Mouse (Mus musculus): ENCODE measurements at regions not wholly inside any gene's neighbourhood (a gene's known extent, or its start where the extent isn't known, plus 50 kb on each side); places are given as distances from the start of the nearest gene placed in this dataset.

GRCm38 (mm10) chr15:62712543-62713131 is 1132.3 kb downstream of the Gsdmc2 start:
- no peak for DNase-seq

GRCm38 (mm10) chr15:62712060-62712542 is 1132.9 kb downstream of the Gsdmc2 start:
- no peak for DNase-seq

DNA sequence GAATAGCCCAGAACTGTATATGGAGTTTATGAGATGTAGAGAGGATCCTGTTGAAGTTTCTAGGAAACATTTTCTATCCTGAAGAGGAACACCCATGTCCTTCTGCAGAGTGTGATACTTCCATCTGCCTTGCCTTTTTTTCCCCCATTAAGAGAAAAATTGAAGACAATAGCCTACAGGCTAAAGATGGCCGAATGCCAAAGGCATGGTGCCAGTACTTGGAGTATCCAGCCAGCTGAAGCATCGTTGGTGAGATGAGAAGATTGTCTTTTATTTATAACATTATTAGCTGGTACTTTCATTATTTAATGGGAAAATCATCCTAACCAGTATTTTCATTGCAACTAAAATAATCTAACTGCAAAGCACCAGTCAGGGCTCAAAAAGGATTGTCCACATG is 1135.4 kb downstream of the Gsdmc2 start:
- DNase-seq, result peak; percentile 78

GRCm38 (mm10) chr15:62698559-62698958 is 1146.4 kb downstream of the Gsdmc2 start:
- peak; percentile 95 for DNase-seq

DNA sequence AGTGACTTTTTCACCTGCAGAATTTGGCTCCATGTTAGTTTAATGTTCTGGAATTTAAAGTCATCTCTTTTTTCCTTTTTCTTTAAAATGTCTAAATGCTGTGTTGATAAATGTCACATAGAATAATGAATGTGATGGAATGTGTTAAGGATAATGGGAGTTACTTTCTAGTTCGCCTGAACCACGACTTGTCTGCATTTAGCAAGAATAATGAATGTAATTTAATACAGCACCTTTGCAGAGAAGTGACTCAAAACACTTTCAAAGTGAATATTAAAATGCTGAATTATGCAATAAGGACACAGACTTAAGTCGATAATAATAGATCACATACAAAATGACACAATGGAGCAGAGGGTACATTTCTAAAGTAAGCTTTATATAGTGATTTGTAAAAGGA is 1150.2 kb downstream of the Gsdmc2 start:
- DNase-seq, result no peak

DNA sequence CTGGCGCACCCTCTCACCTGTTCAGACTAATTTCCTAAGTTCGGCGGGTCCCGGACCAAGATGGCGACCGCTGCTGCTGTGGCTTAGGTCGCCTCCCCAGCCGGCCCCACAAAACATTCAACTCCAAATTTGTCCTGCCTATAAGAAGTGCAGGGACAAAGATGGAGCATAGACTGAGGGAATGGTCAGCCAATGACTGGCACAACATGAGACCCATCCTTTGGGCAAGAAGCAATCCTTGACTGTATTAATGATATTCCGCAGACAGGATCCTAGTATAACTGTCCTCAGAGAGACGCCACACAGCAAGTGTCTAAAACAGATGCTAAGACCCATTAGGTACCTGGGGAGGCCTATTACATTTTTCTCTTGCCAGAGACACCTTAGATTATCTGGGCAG is 1151.3 kb downstream of the Gsdmc2 start:
- peak; percentile 46 for DNase-seq

DNA sequence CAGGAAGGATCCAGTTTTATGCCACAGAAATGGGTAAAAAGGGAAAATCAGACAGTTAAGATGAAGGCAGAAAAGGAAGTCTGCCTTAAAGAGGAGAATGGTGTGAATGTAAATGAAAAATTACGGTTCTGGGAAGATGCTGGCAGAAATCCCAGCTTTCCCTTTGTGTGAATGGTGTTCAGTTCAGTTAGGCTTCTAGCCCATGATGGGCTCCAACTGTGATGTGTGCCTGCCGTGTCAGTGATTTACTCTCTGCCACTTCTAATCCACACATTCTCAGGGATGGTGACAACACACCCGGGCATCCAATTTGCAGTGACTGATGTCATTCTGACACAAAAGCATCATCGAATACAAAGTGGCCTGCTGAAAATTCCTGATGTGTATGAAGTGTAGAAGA is 1171.6 kb downstream of the Gsdmc2 start:
- DNase-seq, result peak; percentile 34

DNA sequence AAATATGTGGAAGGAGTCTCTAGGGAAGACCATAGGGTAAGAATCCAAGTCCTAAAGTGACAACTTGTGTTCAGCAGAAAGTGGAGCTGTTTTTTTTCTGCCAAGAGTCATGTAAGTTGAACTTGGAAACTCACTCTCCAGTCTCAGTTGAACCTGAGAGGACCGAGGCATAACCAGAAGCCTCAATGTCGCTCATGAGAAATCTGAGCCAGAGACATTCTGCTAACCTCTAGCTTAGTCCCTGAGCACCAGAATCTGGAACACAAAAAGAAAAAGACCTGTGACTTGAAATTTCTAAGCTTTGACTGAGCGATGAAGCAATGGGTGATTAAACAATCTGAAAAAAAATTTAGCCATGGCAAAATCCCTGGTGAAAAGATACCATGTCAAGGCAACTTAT is 1175.0 kb downstream of the Gsdmc2 start:
- DNase-seq, result peak; percentile 88

DNA sequence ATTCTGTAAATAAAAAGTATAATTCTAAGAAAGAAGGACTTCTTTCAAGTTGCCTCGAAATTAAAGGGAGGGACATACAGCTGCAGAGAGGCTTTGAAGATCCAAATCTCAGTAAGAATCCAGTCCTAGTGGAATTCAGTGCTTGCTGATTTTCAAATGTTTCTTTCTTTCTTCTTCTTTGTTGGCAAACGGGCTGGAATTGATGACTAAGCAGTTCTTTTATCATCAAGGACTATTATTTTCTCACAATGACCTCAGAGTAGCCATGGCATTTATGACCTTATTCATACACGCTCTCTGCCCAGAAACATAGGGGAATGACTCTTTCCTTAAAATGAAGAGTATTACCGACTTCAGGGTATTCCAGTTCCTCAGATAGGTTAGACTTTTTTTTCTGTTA is 1185.9 kb downstream of the Gsdmc2 start:
- no peak for DNase-seq

GRCm38 (mm10) chr15:62658695-62659094 is 1186.3 kb downstream of the Gsdmc2 start:
- DNase-seq, result no peak

DNA sequence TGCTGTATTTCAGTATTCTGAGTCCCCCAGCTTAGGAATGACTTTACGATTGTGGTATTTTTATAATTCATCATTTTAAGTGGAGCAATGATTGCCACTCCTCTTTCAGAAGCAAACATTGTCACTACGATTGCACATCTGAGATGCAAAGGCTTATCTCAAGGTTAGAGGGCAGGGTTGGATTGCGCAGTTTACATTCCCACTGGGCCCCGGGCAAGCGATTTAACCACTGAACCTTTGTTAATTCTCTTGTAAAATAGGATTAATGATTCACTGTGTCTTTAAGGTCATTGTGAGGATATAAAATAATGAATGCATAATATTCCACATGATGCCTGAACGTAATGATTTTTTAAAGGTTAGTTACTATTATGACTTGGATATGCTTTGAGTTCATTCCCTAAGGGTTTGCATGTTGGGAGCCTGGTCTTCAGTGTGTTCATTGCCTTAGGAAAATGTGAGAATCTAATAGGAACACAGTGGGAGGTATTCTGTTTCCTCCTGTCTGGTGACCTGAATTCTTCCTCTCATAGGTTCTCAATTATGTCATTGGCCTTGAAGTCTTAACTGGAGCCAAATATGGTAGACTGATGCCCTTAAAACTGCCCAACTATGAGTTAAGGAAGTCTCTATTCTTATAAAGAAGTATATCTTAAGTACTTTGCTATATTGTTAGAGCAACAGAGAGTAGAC is 1198.4 kb downstream of the Gsdmc2 start:
- no peak for DNase-seq

DNA sequence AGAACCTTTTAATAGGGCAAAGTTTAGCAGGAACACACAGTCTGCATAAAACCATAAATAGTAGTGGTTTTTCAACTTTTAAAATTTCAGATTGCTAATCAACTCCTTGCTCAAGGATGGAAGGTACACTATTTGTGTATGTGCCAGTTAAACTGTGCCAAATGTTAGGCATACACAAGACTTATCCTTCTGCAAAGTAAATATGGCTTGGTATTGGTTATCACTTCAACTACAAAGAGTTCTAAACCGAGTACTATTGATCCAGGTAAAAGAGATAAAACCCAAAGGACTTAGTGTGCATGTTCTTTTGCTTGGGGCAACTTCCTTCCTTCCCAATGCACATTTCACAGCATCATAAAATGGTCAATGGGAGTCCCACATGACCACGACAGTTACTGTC is 1200.2 kb downstream of the Gsdmc2 start:
- no peak for DNase-seq

DNA sequence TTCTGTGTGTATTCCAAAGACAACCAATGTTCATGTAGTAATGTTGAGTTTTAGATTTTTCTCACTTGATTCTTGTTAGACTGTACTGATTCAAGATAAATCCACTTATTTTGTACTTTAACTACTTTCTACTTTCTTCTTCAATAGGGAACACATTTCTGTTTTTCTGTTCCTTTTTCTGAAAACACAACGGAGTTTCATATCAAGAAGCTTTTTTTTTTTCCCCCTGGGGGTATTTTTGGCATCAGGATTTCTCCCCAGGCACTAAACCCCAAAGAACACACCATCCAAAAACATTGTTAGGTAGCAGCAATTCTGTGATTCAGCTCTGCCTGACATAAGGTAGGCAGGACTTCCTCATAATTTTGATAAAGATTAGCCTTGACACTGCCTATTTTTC is 1200.7 kb downstream of the Gsdmc2 start:
- DNase-seq, result no peak

GRCm38 (mm10) chr15:62641051-62641710 is 1203.8 kb downstream of the Gsdmc2 start:
- no peak for DNase-seq

GRCm38 (mm10) chr15:62625406-62625805 is 1219.6 kb downstream of the Gsdmc2 start:
- peak; percentile 85 for DNase-seq

GRCm38 (mm10) chr15:62616042-62616441 is 1228.9 kb downstream of the Gsdmc2 start:
- DNase-seq, result no peak

- no peak for DNase-seq
Measured at GRCm38 (mm10) chr15:62596735-62597134, 1248.2 kb downstream of the Gsdmc2 start.

DNA sequence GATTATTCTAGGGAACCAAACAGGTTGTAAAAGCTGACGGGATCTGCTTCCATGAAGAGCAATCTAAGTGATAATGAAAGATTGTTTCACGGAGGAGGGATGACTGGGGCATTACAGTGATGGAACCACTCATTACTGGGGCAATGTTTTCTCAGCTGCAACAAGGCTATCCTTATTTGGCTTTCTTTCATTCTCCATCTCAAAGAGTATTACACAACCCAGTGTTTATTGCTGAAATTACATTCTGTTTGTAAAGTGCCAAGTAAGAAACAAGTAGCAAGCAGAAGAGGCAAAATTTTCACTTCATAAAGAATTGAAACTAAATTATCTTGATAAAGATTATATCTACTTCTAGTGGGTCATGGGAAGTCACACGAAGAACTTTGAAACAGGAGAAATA is 1256.4 kb downstream of the Gsdmc2 start:
- no peak for DNase-seq

DNA sequence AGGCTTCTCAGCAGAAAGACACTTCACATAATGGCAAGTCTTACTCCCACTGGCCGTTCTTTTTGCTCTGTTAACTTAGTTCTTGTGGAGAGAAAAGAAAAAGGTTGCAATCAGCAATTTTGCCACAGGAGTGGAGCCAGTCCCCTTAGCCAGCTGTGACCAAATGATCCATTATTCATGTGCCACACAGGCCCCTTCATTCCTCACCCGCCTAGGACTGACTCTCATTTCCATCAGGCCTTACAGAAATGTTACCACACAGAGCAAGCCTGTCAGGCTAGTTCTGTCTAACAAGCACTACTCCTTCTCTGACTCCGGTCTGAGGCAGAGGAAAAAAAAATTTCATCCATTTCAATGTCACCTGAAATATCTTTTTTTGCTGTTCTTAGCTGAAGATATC is 1266.2 kb downstream of the Gsdmc2 start:
- DNase-seq, result no peak

DNA sequence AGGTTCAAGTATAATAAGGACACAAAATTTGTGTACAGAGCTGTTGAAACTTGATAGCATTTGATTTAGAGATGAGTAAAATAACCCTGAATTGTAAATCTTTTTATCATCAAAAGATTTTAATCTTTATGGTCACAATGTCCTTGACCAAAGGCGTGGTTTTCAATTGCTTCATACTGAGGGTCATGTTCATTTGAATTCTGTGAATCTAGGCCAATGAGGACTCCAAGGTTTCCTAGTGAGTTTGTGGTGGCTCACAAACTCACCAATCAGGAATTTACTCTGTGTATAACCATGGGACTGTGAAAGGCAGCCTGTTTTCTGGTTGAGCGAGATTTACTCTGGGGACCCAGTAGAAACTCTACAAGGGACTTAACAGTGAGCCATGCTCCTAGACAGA is 1269.2 kb downstream of the Gsdmc2 start:
- no peak for DNase-seq

- peak; percentile 85 for DNase-seq
Measured at GRCm38 (mm10) chr15:62571803-62572202, 1273.2 kb downstream of the Gsdmc2 start.

GRCm38 (mm10) chr15:62568788-62569713 is 1275.9 kb downstream of the Gsdmc2 start:
- DNase-seq, result no peak

- DNase-seq, result no peak
Measured at GRCm38 (mm10) chr15:62567431-62567830, 1277.5 kb downstream of the Gsdmc2 start.
